Mouse (Mus musculus) midbrain, embryonic 15.5 days (tissue): ENCODE data around the gene Timm8a2. TPM values are rescaled to one million over a fixed set of nuclear protein-coding genes. Genes with fewer than 3 reads are reported as not detected.
A peak's percentile ranks its signal among the peaks of the same experiment; 100 is the strongest.

ENCODE experiments used
- ATAC-seq: fragments of 200-750 bp; cut with Nextera tagmentation; replicated peaks from 2 replicates; pipeline ENCODE4 v1.8.0; 2017; ENCODE audit warnings: moderate TSS enrichment
- H3K27ac ChIP-seq: fragments of 300-500 bp; sonication (generic); 2 replicates; pipeline ENCODE4 v1.5.1; 2015; ENCODE audit warnings: mild to moderate bottlenecking, inconsistent platforms
- H3K27me3 ChIP-seq: fragments of 300-500 bp; sonication (generic); replicated peaks from 2 replicates; pipeline ENCODE4 v1.6.1; 2015; ENCODE audit warnings: inconsistent platforms
- H3K36me3 ChIP-seq: fragments of 300-500 bp; sonication (generic); replicated peaks from 2 replicates; pipeline ENCODE4 v1.6.1; 2015; ENCODE audit warnings: inconsistent platforms
- H3K4me1 ChIP-seq: fragments of 300-500 bp; sonication (generic); 2 replicates; pipeline ENCODE4 v1.6.1; 2015; ENCODE audit warnings: inconsistent platforms
- H3K4me2 ChIP-seq: fragments of 300-500 bp; sonication (generic); 2 replicates; pipeline ENCODE4 v1.6.1; 2015; ENCODE audit warnings: inconsistent platforms, mild to moderate bottlenecking, moderate library complexity
- H3K4me3 ChIP-seq: fragments of 300-500 bp; sonication (generic); 2 replicates; pipeline ENCODE4 v1.5.1; 2015; ENCODE audit warnings: mild to moderate bottlenecking, inconsistent platforms
- H3K9ac ChIP-seq: fragments of 300-500 bp; sonication (generic); 2 replicates; pipeline ENCODE4 v1.6.1; 2015; ENCODE audit warnings: mild to moderate bottlenecking, inconsistent platforms
- H3K9me3 ChIP-seq: fragments of 300-500 bp; sonication (generic); 2 replicates; pipeline ENCODE4 v1.6.1; 2016; ENCODE audit warnings: inconsistent platforms
- WGBS: fragments of 180-500 bp; shearing (Covaris S2); methylation state at CpG from one replicate; pipeline ENCODE4 v1.1.7; 2015; ENCODE audit warnings: mixed read lengths; 5-methylcytosine and 5-hydroxymethylcytosine counted together
- polyA plus RNA-seq: library from polyadenylated mRNA; unstranded; fragments of >200 nt; fragmentation: Nextera tagmentation; extraction: Ambion mirVana; gene quantifications from 2 replicates; pipeline ENCODE4 v1.2.1, GENCODE M21; 2015

Timm8a2 gene
- polyA plus RNA-seq, 1 experiment from 2014 or later: not detected

GRCm38 (mm10) chr14:121994846-121995556 lies 39.5 kb upstream of the Timm8a2 start:
- Histone ChIP-seq H3K27ac (no peak overlapping the region), H3K4me1 (no peaks in the 10 kb centered on the region), H3K9ac (no peak overlapping the region), H3K4me3 (no peak overlapping the region), H3K9me3 (no peaks in the 10 kb centered on the region), H3K36me3 (no peaks in the 10 kb centered on the region; the same call in 1 of the 2 replicates), H3K27me3 (no peaks in the 10 kb centered on the region), H3K4me2 (no peak overlapping the region)
- no peak for ATAC-seq
- 94% methylated on average over 7 of the region's 7 CpGs for WGBS

- H3K4me1 ChIP-seq: no peaks in the 10 kb centered on the region
- H3K4me3 ChIP-seq: no peak overlapping the region
- H3K36me3 ChIP-seq: no peaks in the 10 kb centered on the region; the same call in 1 of the 2 replicates
- no peak overlapping the region for H3K4me2 ChIP-seq
- no peaks in the 10 kb centered on the region for H3K27me3 ChIP-seq
- no peak overlapping the region for H3K9ac ChIP-seq
- no peak for ATAC-seq
- no peaks in the 10 kb centered on the region for H3K9me3 ChIP-seq
- WGBS: 80% methylated on average over 1 of the region's 1 CpGs
- no peak overlapping the region for H3K27ac ChIP-seq
These were observed 39.0 kb upstream of the Timm8a2 start for GRCm38 (mm10) chr14:121995557-121995870.

- H3K36me3 ChIP-seq: no peaks in the 10 kb centered on the region; the same call in 1 of the 2 replicates
- no peak overlapping the region for H3K4me2 ChIP-seq
- no peaks in the 10 kb centered on the region for H3K27me3 ChIP-seq
- ATAC-seq: no peak
- no peaks in the 10 kb centered on the region for H3K9me3 ChIP-seq
- H3K4me3 ChIP-seq: no peak overlapping the region
- no peak overlapping the region for H3K27ac ChIP-seq
- H3K4me1 ChIP-seq: no peaks in the 10 kb centered on the region
- no peak overlapping the region for H3K9ac ChIP-seq
- 91% methylated on average over 8 of the region's 8 CpGs for WGBS
These were observed 37.7 kb upstream of the Timm8a2 start for GRCm38 (mm10) chr14:121996786-121997185.

GRCm38 (mm10) chr14:121999455-121999854 lies 35.0 kb upstream of the Timm8a2 start:
- ATAC-seq: no peak
- no peaks in the 10 kb centered on the region for H3K9me3 ChIP-seq
- H3K4me1 ChIP-seq: no peaks in the 10 kb centered on the region
- no peak overlapping the region for H3K4me2 ChIP-seq
- H3K27me3 ChIP-seq: no peaks in the 10 kb centered on the region
- 91% methylated on average over 8 of the region's 8 CpGs for WGBS
- H3K36me3 ChIP-seq: no peaks in the 10 kb centered on the region; the same call in 1 of the 2 replicates
- H3K27ac ChIP-seq: no peak overlapping the region
- no peak overlapping the region for H3K4me3 ChIP-seq
- no peak overlapping the region for H3K9ac ChIP-seq

GRCm38 (mm10) chr14:122000346-122001105 lies 33.9 kb upstream of the Timm8a2 start:
- WGBS: 89% methylated on average over 17 of the region's 17 CpGs
- Histone ChIP-seq H3K27ac (no peak overlapping the region), H3K9me3 (no peaks in the 10 kb centered on the region)

GRCm38 (mm10) chr14:122002224-122002623 lies 32.2 kb upstream of the Timm8a2 start:
- Histone ChIP-seq H3K9ac (no peak overlapping the region), H3K27me3 (no peaks in the 10 kb centered on the region), H3K4me3 (no peak overlapping the region), H3K27ac (no peak overlapping the region), H3K4me1 (no peaks in the 10 kb centered on the region), H3K9me3 (no peaks in the 10 kb centered on the region), H3K36me3 (no peaks in the 10 kb centered on the region), H3K4me2 (no peak overlapping the region)
- ATAC-seq: no peak
- 90% methylated on average over 7 of the region's 7 CpGs for WGBS

More at GRCm38 (mm10) chr14:122000346-122001105, 33.9 kb upstream of the Timm8a2 start:
- Histone ChIP-seq H3K27me3 (no peaks in the 10 kb centered on the region), H3K4me1 (no peaks in the 10 kb centered on the region), H3K9ac (no peak overlapping the region), H3K4me2 (no peak overlapping the region), H3K4me3 (no peak overlapping the region), H3K36me3 (no peaks in the 10 kb centered on the region)
- ATAC-seq: no peak

GRCm38 (mm10) chr14:122003812-122004211 lies 30.7 kb upstream of the Timm8a2 start:
- Histone ChIP-seq H3K4me3 (no peak overlapping the region), H3K36me3 (no peaks in the 10 kb centered on the region), H3K4me1 (no peaks in the 10 kb centered on the region), H3K9ac (no peak overlapping the region), H3K4me2 (no peak overlapping the region), H3K27me3 (no peaks in the 10 kb centered on the region), H3K27ac (no peak overlapping the region), H3K9me3 (no peaks in the 10 kb centered on the region)
- ATAC-seq: no peak

GRCm38 (mm10) chr14:122008261-122008660 lies 26.2 kb upstream of the Timm8a2 start:
- H3K4me2 ChIP-seq: no peak overlapping the region
- no peaks in the 10 kb centered on the region for H3K27me3 ChIP-seq
- no peak overlapping the region for H3K9ac ChIP-seq
- H3K27ac ChIP-seq: no peak overlapping the region
- no peaks in the 10 kb centered on the region for H3K4me1 ChIP-seq
- no peaks in the 10 kb centered on the region for H3K9me3 ChIP-seq
- no peak overlapping the region for H3K4me3 ChIP-seq
- WGBS: 90% methylated on average over 4 of the region's 4 CpGs
- no peaks in the 10 kb centered on the region; the same call in 1 of the 2 replicates for H3K36me3 ChIP-seq
- no peak for ATAC-seq

GRCm38 (mm10) chr14:122009502-122009901 lies 25.0 kb upstream of the Timm8a2 start:
- Histone ChIP-seq H3K4me2 (no peak overlapping the region), H3K27me3 (no peaks in the 10 kb centered on the region), H3K4me3 (no peak overlapping the region), H3K4me1 (no peaks in the 10 kb centered on the region), H3K27ac (no peak overlapping the region), H3K9ac (no peak overlapping the region), H3K9me3 (no peaks in the 10 kb centered on the region), H3K36me3 (no peaks in the 10 kb centered on the region; the same call in 1 of the 2 replicates)
- no peak for ATAC-seq
- 95% methylated on average over 13 of the region's 13 CpGs for WGBS

- WGBS: 77% methylated on average over 7 of the region's 7 CpGs
- Histone ChIP-seq H3K4me2 (no peak overlapping the region), H3K27me3 (no peaks in the 10 kb centered on the region), H3K36me3 (no peaks in the 10 kb centered on the region; the same call in 1 of the 2 replicates), H3K9ac (no peak overlapping the region), H3K4me3 (no peak overlapping the region), H3K4me1 (no peaks in the 10 kb centered on the region), H3K27ac (peak overlapping the region; percentile 39; the same call in 1 of the 2 replicates), H3K9me3 (no peaks in the 10 kb centered on the region)
- no peak for ATAC-seq
These were observed 24.2 kb upstream of the Timm8a2 start for GRCm38 (mm10) chr14:122010301-122010700.

- Histone ChIP-seq H3K4me2 (no peak overlapping the region), H3K4me1 (no peaks in the 10 kb centered on the region), H3K27ac (no peak overlapping the region), H3K9me3 (no peaks in the 10 kb centered on the region), H3K27me3 (no peaks in the 10 kb centered on the region), H3K36me3 (no peaks in the 10 kb centered on the region; the same call in 1 of the 2 replicates), H3K4me3 (no peak overlapping the region), H3K9ac (no peak overlapping the region)
- WGBS: 95% methylated on average over 8 of the region's 8 CpGs
- ATAC-seq: no peak
These were observed 22.7 kb upstream of the Timm8a2 start for GRCm38 (mm10) chr14:122011768-122012167.

- Histone ChIP-seq H3K27ac (no peak overlapping the region), H3K4me3 (no peak overlapping the region), H3K4me2 (no peak overlapping the region), H3K4me1 (no peaks in the 10 kb centered on the region), H3K36me3 (no peaks in the 10 kb centered on the region; the same call in 1 of the 2 replicates), H3K9me3 (no peaks in the 10 kb centered on the region), H3K9ac (no peak overlapping the region), H3K27me3 (no peaks in the 10 kb centered on the region)
- no peak for ATAC-seq
- WGBS: 78% methylated on average over 5 of the region's 5 CpGs
These were observed 22.3 kb upstream of the Timm8a2 start for GRCm38 (mm10) chr14:122012193-122012592.
